Mouse (Mus musculus) neural tube, embryonic 14.5 days (tissue): Measurements from ENCODE around the gene Hoxc11. TPM values are rescaled to one million over a fixed set of nuclear protein-coding genes. Genes with fewer than 3 reads are reported as not detected.

Source experiments
- ATAC-seq: fragments of 200-750 bp; cut with Nextera tagmentation; 2 replicates; pipeline ENCODE4 v1.8.0; 2017; ENCODE audit warnings: low read depth, mild to moderate bottlenecking, moderate TSS enrichment, moderate library complexity
- H3K27ac ChIP-seq: fragments of 300-500 bp; sonication (generic); 2 replicates; pipeline ENCODE4 v1.5.1; 2014; ENCODE audit warnings: low read depth, mild to moderate bottlenecking, control low read depth, low read length, moderate library complexity, mixed read lengths
- H3K27me3 ChIP-seq: fragments of 300-500 bp; sonication (generic); 2 replicates; pipeline ENCODE4 v1.6.1; 2014; ENCODE audit warnings: low read length; ENCODE audit not compliant: control insufficient read depth, insufficient read depth
- H3K36me3 ChIP-seq: fragments of 300-500 bp; sonication (generic); 2 replicates; pipeline ENCODE4 v1.6.1; 2014; ENCODE audit warnings: low read length, mixed read lengths; ENCODE audit not compliant: control insufficient read depth, insufficient read depth
- H3K4me1 ChIP-seq: fragments of 300-500 bp; sonication (generic); 2 replicates; pipeline ENCODE4 v1.6.1; 2014; ENCODE audit warnings: low read length; ENCODE audit not compliant: control insufficient read depth, insufficient read depth
- H3K4me2 ChIP-seq: fragments of 300-500 bp; sonication (generic); 2 replicates; pipeline ENCODE4 v1.6.1; 2014; ENCODE audit warnings: mild to moderate bottlenecking, low read depth, low read length, control low read depth
- H3K4me3 ChIP-seq: fragments of 300-500 bp; sonication (generic); 2 replicates; pipeline ENCODE4 v1.5.1; 2014; ENCODE audit warnings: low read depth, low read length, control low read depth, mixed read lengths
- H3K9ac ChIP-seq: fragments of 300-500 bp; sonication (generic); replicated peaks from 2 replicates; pipeline ENCODE4 v1.6.1; 2014; ENCODE audit warnings: low read depth, mild to moderate bottlenecking, control low read depth, low read length, mixed read lengths
- H3K9me3 ChIP-seq: fragments of 300-500 bp; sonication (generic); 2 replicates; pipeline ENCODE4 v1.6.1; 2016; ENCODE audit warnings: low read length; ENCODE audit not compliant: control insufficient read depth
- WGBS: fragments of 180-500 bp; shearing (Covaris S2); extraction: QIAGEN DNeasy Blood & Tissue Kit; methylation state at CpG from one replicate; pipeline ENCODE4 v1.1.7; 2014; 5-methylcytosine and 5-hydroxymethylcytosine counted together
- polyA plus RNA-seq: library from polyadenylated mRNA; unstranded; fragments of >200 nt; fragmentation: Nextera tagmentation; extraction: Ambion mirVana; gene quantifications from 2 replicates; pipeline ENCODE4 v1.2.1, GENCODE M21; 2014

The Hoxc11 gene
- polyA plus RNA-seq, 1 experiment from 2014 or later = not detected

- H3K9me3 ChIP-seq = no peaks in the 10 kb centered on the region
- ATAC-seq = no peak
- peaks cover 57% of the 10 kb centered on the region for H3K27me3 ChIP-seq
- H3K4me2 ChIP-seq = peak overlapping the region; percentile 29; the same call in 1 of the 2 replicates
- 2% methylated on average over 12 of the region's 12 CpGs for WGBS
- H3K9ac ChIP-seq = peak overlapping the region; percentile 29; the same call in 1 of the 2 replicates
- peak overlapping the region; percentile 28; the same call in 1 of the 2 replicates for H3K27ac ChIP-seq
- no peaks in the 10 kb centered on the region for H3K36me3 ChIP-seq
- H3K4me1 ChIP-seq = 0 out of 2 replicates have a peak, but pooled peaks cover 3% of the 10 kb centered on the region
- H3K4me3 ChIP-seq = peak overlapping the region; percentile 26; the same call in 1 of the 2 replicates
These were observed 19.8 kb upstream of the Hoxc11 start for GRCm38 (mm10) chr15:102934438-102934837.

- no peaks in the 10 kb centered on the region for H3K36me3 ChIP-seq
- 0 out of 2 replicates have a peak, but pooled peaks cover 3% of the 10 kb centered on the region for H3K4me1 ChIP-seq
- H3K9ac ChIP-seq = peak overlapping the region; percentile 41
- H3K9me3 ChIP-seq = no peaks in the 10 kb centered on the region
- peak overlapping the region; percentile 29; the same call in 1 of the 2 replicates for H3K4me2 ChIP-seq
- under 1% methylated on average over 25 of the region's 27 CpGs for WGBS
- no peak for ATAC-seq
- peak overlapping the region; percentile 28; the same call in 1 of the 2 replicates for H3K27ac ChIP-seq
- H3K27me3 ChIP-seq = peaks cover 57% of the 10 kb centered on the region
- H3K4me3 ChIP-seq = peak overlapping the region; percentile 26
These were observed 19.3 kb upstream of the Hoxc11 start for GRCm38 (mm10) chr15:102934897-102935296.

GRCm38 (mm10) chr15:102936279-102936972 lies 17.8 kb upstream of the Hoxc11 start, which contains the start of gene Hoxc12:
Gene Hoxc12, plus strand, starts transcription at chr15:102936757.
- peak within 1 kb of the TSS; percentile 26 for H3K4me2 ChIP-seq
- peak within 1 kb of the TSS; percentile 67 for H3K27ac ChIP-seq
- H3K9me3 ChIP-seq = no peaks in the 10 kb centered on the region
- H3K4me3 ChIP-seq = peak within 1 kb of the TSS; percentile 31
- H3K4me1 ChIP-seq = 0 out of 2 replicates have a peak, but pooled peaks cover 3% of the 10 kb centered on the region
- H3K9ac ChIP-seq = peak within 1 kb of the TSS; percentile 47
- H3K36me3 ChIP-seq = no peaks in the 10 kb centered on the region
- peaks cover 58% of the 10 kb centered on the region for H3K27me3 ChIP-seq
- WGBS = under 1% methylated on average over 31 of the region's 31 CpGs
- no peak for ATAC-seq

- H3K4me1 ChIP-seq = 0 out of 2 replicates have a peak, but pooled peaks cover 3% of the 10 kb centered on the region
- under 1% methylated on average over 46 of the region's 50 CpGs for WGBS
- ATAC-seq = no peak
- H3K4me2 ChIP-seq = peak overlapping the region; percentile 26
- peaks cover 60% of the 10 kb centered on the region for H3K27me3 ChIP-seq
- peak overlapping the region; percentile 47 for H3K9ac ChIP-seq
- peak overlapping the region; percentile 67 for H3K27ac ChIP-seq
- no peaks in the 10 kb centered on the region for H3K36me3 ChIP-seq
- H3K4me3 ChIP-seq = peak overlapping the region; percentile 31
- H3K9me3 ChIP-seq = no peaks in the 10 kb centered on the region
These were observed 17.1 kb upstream of the Hoxc11 start for GRCm38 (mm10) chr15:102937036-102937666.

GRCm38 (mm10) chr15:102939256-102940155 lies 14.7 kb upstream of the Hoxc11 start:
- Histone ChIP-seq H3K36me3 (no peaks in the 10 kb centered on the region), H3K4me1 (0 out of 2 replicates have a peak, but pooled peaks cover 5% of the 10 kb centered on the region), H3K9me3 (no peaks in the 10 kb centered on the region), H3K27ac (peak overlapping the region; percentile 55), H3K27me3 (peaks cover 50% of the 10 kb centered on the region), H3K4me2 (peak overlapping the region; percentile 29), H3K9ac (peak overlapping the region; percentile 22; the same call in 1 of the 2 replicates), H3K4me3 (peak overlapping the region; percentile 31)
- peak; percentile 47; the same call in 1 of the 2 replicates for ATAC-seq
- WGBS = 1% methylated on average over 34 of the region's 34 CpGs

- peak overlapping the region; percentile 27 for H3K4me3 ChIP-seq
- peak overlapping the region; percentile 54 for H3K9ac ChIP-seq
- H3K4me2 ChIP-seq = peak overlapping the region; percentile 41
- WGBS = under 1% methylated on average over 51 of the region's 53 CpGs
- H3K36me3 ChIP-seq = no peaks in the 10 kb centered on the region
- 0 out of 2 replicates have a peak, but pooled peaks cover 2% of the 10 kb centered on the region for H3K4me1 ChIP-seq
- peak overlapping the region; percentile 78 for H3K27ac ChIP-seq
- H3K27me3 ChIP-seq = peaks cover 59% of the 10 kb centered on the region
- H3K9me3 ChIP-seq = no peaks in the 10 kb centered on the region
- peak; percentile 47; the same call in 1 of the 2 replicates for ATAC-seq
These were observed 11.3 kb upstream of the Hoxc11 start for GRCm38 (mm10) chr15:102942739-102943467.

- Histone ChIP-seq H3K4me3 (peak overlapping the region; percentile 27), H3K9me3 (no peaks in the 10 kb centered on the region), H3K9ac (peak overlapping the region; percentile 54), H3K27me3 (peaks cover 58% of the 10 kb centered on the region), H3K27ac (peak overlapping the region; percentile 78), H3K36me3 (no peaks in the 10 kb centered on the region), H3K4me1 (0 out of 2 replicates have a peak, but pooled peaks cover 2% of the 10 kb centered on the region), H3K4me2 (peak overlapping the region; percentile 41)
- no peak for ATAC-seq
- 4% methylated on average over 5 of the region's 5 CpGs for WGBS
These were observed 10.8 kb upstream of the Hoxc11 start for GRCm38 (mm10) chr15:102943468-102943813.
